Mouse (Mus musculus) erythroblast, embryonic 14.5 days (primary cell): ENCODE data around the gene Mum1. TPM values are rescaled to one million over a fixed set of nuclear protein-coding genes. Genes with fewer than 3 reads are reported as not detected.

ENCODE experiments used
- H3K27me3 ChIP-seq: 2 replicates; pipeline ENCODE4 v1.6.1; 2012; ENCODE audit warnings: inconsistent platforms; ENCODE audit not compliant: control insufficient read depth
- H3K36me3 ChIP-seq: 2 replicates; pipeline ENCODE4 v1.6.1; 2012; ENCODE audit warnings: mild to moderate bottlenecking, inconsistent platforms; ENCODE audit not compliant: control insufficient read depth
- H3K4me1 ChIP-seq: 2 replicates; pipeline ENCODE4 v1.6.1; 2012; ENCODE audit warnings: inconsistent platforms; ENCODE audit not compliant: control insufficient read depth
- H3K4me3 ChIP-seq: replicated peaks from 2 replicates; pipeline ENCODE3; 2012; ENCODE audit warnings: moderate library complexity, mild to moderate bottlenecking, inconsistent platforms
- H3K9me3 ChIP-seq: 2 replicates; pipeline ENCODE4 v1.6.1; 2012; ENCODE audit warnings: low read length, inconsistent platforms, mixed read lengths; ENCODE audit not compliant: control insufficient read depth
- GATA1 ChIP-seq: IDR thresholded peaks from 2 replicates; pipeline ENCODE4 v1.6.1; 2012; ENCODE audit warnings: low read length, inconsistent platforms, mixed read lengths
- TAL1 ChIP-seq: IDR thresholded peaks from 3 replicates; pipeline ENCODE4 v1.6.1; 2012; ENCODE audit warnings: low read length, inconsistent platforms, mixed read lengths
- polyA plus RNA-seq: library from polyadenylated mRNA; stranded (reverse); fragments of >175 nt; gene quantifications from 2 replicates; pipeline ENCODE4 v1.2.3, GENCODE M21; 2012

The Mum1 gene
- polyA plus RNA-seq, 1 experiment = 4.7 TPM

DNA sequence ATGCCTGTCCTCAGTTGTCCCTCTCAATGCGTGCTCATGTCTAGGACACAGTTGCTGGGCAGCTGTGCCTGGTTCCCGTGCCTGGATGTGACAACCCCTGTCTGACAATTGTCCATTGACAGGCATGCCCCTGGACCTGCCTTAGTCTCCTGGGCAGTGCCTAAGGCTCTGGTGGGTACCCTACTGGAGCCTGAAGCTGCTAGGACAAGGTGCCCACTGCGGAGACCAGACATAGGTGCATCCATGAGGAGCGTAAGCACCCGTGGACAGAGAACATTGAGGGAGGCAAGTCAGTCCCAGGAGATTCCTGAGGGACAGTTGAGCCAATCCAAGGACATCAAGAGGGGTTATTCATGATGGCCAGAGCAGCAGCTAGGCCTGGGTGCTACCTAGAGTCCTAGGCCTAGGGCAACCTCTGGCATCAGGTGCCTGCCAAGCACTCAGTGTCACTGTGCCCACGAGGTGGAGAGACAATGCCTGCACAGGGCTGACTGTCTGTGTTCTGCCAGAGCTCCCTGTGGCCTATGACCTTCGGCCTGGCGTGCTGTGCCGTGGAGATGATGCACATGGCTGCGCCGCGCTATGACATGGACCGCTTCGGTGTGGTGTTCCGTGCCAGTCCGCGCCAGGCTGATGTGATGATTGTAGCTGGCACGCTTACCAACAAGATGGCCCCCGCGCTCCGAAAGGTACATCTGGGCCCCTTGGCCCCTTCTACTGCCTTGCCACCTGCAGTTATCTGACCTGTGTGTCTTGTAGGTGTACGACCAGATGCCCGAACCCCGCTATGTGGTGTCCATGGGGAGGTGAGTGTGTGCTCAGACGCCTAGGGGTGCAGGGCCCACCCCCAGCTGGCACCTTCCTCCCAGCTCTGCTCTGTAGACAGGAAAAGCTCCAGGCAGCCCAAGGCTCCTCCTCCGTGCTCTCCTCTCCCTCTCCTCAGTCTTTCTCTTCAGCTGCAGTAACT, 28.4 kb downstream of the Mum1 start:
- no peak overlapping the region for H3K4me3 ChIP-seq
- H3K4me1 ChIP-seq = peaks cover 63% of the 10 kb centered on the region

DNA sequence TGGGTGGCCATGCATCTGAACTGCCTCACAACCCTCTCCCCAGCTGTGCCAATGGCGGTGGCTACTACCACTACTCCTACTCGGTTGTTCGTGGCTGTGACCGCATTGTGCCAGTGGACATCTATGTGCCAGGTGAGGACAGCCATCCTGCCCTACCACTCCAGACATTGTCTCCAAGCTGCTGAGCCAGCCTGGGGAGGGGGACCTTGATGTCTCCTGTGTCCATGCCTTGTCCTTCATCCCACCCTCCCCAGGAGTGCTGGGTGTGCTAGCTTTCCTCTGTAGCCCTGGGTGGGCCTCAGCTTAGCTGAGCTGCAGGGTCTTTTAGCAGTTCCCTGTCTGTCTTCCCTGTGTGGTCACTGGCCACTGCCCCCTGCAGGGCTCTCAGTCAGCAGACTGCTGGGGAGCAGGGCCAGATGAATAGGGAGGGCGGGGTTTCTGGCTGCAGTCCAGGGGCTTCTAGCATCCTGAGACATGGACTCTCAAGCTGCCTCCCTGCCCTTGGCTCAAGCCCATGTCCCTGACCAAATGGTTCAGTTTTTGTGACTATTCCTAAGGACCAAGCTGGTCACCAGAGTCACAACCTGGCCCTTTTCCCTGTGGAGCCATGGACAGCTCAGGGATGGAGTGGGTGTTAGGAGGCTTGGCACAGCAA, 29.8 kb downstream of the Mum1 start:
- Histone ChIP-seq H3K36me3 (peaks cover 86% of the 10 kb centered on the region), H3K9me3 (no peaks in the 10 kb centered on the region)
- TF ChIP-seq GATA1 (no peak), TAL1 (no peak)

More for the DNA sequence above, 28.4 kb downstream of the Mum1 start:
- Histone ChIP-seq H3K9me3 (no peaks in the 10 kb centered on the region), H3K27me3 (no peaks in the 10 kb centered on the region), H3K36me3 (peaks cover 90% of the 10 kb centered on the region)
- TF ChIP-seq TAL1 = no peak
- no peak for TF ChIP-seq GATA1

DNA sequence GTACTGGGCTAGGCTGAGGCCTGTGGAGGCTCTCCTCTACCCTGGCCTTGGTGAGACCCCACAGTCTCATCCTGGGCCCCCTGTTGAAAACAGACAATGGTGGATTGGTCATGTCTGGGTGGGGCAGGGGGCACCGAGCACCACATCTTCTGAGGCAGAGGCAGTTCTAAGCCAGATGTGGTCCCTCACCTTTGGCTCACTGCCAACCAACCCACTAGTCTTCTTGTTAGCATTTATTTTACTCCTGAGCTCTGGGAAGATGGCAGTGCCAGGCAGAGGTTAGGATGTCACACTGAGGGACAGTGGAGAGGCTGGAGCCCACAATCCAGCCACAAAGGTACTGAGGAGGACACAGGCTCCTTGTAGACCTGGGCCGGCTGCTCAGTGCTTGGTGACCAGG, 31.7 kb downstream of the Mum1 start:
- Histone ChIP-seq H3K4me1 (peaks cover 69% of the 10 kb centered on the region), H3K36me3 (peaks cover 67% of the 10 kb centered on the region)
- no peak for TF ChIP-seq GATA1
- TF ChIP-seq TAL1 = no peak

More for the DNA sequence above, 29.8 kb downstream of the Mum1 start:
- H3K4me1 ChIP-seq = peaks cover 63% of the 10 kb centered on the region
- H3K4me3 ChIP-seq = no peak overlapping the region
- H3K27me3 ChIP-seq = no peaks in the 10 kb centered on the region

DNA sequence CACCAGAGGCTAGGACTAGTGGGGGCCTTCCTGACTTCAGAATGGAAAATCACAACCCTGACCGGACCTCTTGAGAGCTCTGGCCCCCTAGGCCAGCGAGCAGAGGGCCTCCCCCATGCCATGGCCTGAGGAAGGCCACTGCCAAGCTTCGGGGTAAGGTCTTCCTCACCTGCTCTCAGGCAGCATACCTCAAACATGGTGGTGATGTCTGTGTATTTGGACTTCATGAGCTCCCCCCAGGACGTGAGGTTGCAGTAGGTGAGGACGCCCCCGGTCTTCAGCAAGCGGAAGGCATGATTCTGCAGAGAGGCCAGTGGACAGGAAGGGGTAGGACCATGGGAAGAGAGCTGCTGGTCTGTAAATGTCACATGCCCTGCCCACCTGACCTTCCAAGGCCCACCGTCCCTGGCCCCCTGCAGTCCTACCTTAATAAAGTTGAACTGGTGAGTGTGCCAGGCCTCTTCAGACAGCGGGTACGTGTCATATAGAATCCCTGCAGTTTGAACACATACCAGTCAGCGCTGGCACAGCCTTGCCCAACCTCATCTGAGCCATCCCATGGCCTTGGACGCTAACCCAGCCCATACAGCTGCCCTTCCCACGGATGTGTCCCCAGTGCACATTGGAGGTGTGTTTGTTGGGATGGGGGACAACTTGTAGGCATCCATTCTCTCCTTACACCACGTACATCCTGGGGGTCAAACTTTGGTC, 32.7 kb downstream of the Mum1 start:
- no peak for TF ChIP-seq GATA1
- H3K4me1 ChIP-seq = peaks cover 72% of the 10 kb centered on the region
- H3K36me3 ChIP-seq = peaks cover 59% of the 10 kb centered on the region
- no peaks in the 10 kb centered on the region for H3K9me3 ChIP-seq
- H3K4me3 ChIP-seq = peak overlapping the region; percentile 19
- no peaks in the 10 kb centered on the region for H3K27me3 ChIP-seq

More for the DNA sequence above, 31.7 kb downstream of the Mum1 start:
- no peaks in the 10 kb centered on the region for H3K9me3 ChIP-seq
- no peak overlapping the region for H3K4me3 ChIP-seq
- no peaks in the 10 kb centered on the region for H3K27me3 ChIP-seq

DNA sequence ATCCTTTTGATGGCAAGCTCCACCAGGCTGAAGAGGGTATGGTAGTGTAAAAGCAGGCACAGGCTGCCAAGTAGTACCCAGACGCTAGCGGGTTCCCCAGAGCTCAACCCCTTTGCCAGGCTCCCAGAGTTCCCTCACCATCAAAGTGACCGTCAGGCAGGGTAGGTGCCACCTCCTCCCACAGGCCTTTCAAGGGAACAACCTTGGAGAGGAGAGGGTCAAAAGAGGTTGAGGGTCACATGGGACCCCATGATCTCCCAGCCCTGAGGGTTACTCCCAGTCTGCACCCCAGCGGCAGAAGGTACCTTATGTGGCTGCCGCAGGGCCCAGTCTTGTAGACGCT, 33.2 kb downstream of the Mum1 start:
- Histone ChIP-seq H3K4me3 (peak overlapping the region; percentile 19), H3K36me3 (peaks cover 54% of the 10 kb centered on the region), H3K9me3 (no peaks in the 10 kb centered on the region), H3K4me1 (peaks cover 74% of the 10 kb centered on the region), H3K27me3 (no peaks in the 10 kb centered on the region)
- TF ChIP-seq TAL1 = no peak
- TF ChIP-seq GATA1 = no peak

DNA sequence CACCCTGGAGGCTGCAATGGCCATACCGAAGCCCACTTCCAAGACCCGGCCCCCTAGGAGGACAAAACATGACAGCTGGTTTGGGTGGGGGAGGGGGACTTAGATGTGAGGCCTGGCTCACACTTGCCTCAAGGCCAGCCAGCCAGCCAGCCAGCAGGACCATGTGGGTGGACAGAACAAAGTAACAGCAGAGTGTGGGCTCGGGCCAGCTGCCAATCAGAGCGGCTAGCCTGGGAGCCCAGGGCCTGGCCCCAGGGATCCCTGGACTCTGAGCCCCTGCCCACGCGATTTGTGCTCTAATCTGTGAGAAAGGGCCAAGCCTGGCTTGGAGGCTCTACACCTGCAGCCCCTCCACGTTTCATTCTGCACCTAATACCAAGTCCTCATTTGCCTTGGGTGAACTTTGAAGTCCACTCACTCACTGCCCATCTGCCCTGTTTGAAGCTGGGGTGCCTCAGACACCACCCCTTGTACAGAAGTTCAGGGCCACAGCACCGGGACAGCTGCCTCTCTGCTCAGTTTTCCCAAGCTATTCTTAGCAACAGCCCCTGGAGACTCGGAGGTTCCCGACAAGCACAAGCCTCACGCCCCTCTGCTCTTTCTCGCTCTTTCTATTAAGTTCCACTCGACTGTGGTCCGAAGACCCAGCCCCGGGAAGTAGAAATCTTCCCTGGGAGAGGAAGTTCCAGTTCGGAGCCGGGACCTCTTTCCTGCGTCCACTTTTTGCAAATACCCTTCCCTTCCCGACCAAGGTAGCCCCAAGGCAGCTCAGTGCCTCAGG, 33.8 kb downstream of the Mum1 start:
- Histone ChIP-seq H3K9me3 (no peaks in the 10 kb centered on the region), H3K27me3 (no peaks in the 10 kb centered on the region), H3K36me3 (peaks cover 48% of the 10 kb centered on the region), H3K4me1 (peaks cover 71% of the 10 kb centered on the region), H3K4me3 (peak overlapping the region; percentile 65)
- TF ChIP-seq TAL1 (no peak), GATA1 (no peak)

DNA sequence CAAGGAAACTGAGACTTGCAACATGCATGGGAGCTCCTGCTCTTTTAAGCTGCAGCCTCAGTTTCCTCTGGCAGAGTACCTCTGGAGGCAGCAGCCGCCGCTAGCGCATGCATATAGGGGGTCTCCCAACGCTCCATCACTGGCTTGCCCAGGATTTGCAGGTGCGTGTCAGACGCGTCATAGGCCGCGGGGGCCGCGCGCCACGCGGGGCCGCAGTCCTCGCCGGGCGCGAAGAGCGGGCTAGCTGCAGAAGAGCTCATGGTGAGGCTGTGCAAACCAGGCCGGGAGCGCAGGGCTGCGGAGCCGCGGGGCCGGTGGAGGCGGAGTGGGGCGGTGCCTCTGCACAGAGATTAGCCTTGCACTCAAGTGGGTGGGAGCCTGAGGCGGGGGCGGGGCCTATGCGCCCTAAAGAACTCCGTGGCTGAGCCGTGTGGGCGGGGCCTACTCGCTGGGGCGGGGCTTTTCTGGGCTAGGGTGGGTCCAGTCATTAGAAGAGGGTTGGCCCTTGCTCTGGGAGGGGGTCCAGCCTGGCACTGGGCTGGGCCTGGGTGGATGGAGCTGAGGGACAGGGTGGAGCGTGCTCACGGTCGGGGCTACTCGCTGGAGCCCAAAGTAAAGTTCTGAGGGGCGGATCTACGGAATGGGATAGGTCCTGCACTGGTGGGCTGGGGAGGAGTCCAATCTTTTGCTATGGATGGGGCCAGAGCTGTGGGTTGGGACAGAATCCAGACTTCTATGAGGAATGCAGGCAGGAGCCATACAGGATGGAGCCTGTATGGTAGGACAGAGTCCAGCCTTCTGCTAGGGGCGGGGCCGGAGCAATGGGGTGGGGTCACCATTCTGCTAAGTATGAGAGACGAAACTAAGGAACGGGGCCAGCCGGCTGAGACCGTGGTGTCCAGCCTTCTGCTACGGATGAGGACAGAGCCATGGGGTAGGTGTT, 34.7 kb downstream of the Mum1 start, which contains the start of the genes Gamt and Dazap1:
Gene Gamt, minus strand, starts transcription at position 371 of the 943 bp plus-strand sequence.
Gene Dazap1, plus strand, starts transcription at position 845 of the 943 bp plus-strand sequence.
- peaks cover 72% of the 10 kb centered on the region for H3K4me1 ChIP-seq
- peaks cover 39% of the 10 kb centered on the region for H3K36me3 ChIP-seq
- no peaks in the 10 kb centered on the region for H3K9me3 ChIP-seq
- H3K4me3 ChIP-seq = peak within 1 kb of the TSS; percentile 65
- TF ChIP-seq GATA1 (peak; percentile 36; the same call in 1 of the 2 replicates), TAL1 (no peak)
- H3K27me3 ChIP-seq = no peaks in the 10 kb centered on the region
